Mouse (Mus musculus) cerebellum, adult 8-10 months (tissue): Measurements from ENCODE around the gene Mcl1.
"Not testable (repeated sequence)": the region's sequence is repeated elsewhere in the genome, so short reads cannot be mapped to it uniquely, and the experiment has no call there.

Source experiments
- DNase-seq: peaks from one replicate; pipeline ENCODE4 v3.0.0; 2022

Gene Mcl1

DNA sequence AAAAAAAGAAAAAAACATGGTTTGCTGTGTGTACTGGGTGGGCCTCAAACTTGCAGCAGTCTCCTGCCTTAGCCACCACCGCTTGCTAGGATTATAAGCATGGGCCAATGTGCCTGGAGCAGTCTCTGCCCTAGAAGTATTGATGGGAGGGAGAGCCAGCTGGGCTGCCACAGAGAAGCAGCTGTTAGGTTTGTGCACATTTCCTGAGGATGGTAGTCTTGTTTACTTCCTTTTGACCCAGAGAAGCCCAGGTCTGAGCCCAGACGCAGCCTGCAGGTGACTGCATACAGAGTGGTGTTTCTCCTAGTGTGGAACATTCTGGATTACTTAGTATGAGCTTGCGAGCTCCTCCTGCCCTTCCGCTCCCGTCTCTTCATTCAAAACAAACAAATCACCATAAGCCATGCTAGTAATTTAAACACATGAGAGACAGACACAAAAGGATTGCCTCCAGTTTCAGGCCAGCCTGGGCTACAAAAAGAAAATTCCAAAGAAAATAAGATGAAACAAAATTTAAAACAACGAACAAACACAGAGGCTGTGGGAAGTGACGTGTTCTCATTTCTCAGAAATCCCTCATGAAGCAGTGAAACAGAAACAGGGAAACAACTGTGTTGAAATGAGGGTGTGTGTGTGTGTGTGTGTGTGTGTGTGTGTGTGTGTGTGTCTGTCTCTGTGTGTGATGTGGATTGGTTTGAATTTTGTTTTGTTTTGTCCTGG is 10.2 kb downstream of the Mcl1 start:
- no peak for DNase-seq

GRCm38 (mm10) chr3:95669309-95669665 is 10.7 kb downstream of the Mcl1 start:
- no peak for DNase-seq

GRCm38 (mm10) chr3:95670419-95670818 is 11.8 kb downstream of the Mcl1 start:
- DNase-seq = not testable (repeated sequence)

- no peak for DNase-seq
Observed at GRCm38 (mm10) chr3:95671201-95671600, 12.6 kb downstream of the Mcl1 start.

GRCm38 (mm10) chr3:95672461-95672860 is 13.9 kb downstream of the Mcl1 start:
- DNase-seq = no peak

DNA sequence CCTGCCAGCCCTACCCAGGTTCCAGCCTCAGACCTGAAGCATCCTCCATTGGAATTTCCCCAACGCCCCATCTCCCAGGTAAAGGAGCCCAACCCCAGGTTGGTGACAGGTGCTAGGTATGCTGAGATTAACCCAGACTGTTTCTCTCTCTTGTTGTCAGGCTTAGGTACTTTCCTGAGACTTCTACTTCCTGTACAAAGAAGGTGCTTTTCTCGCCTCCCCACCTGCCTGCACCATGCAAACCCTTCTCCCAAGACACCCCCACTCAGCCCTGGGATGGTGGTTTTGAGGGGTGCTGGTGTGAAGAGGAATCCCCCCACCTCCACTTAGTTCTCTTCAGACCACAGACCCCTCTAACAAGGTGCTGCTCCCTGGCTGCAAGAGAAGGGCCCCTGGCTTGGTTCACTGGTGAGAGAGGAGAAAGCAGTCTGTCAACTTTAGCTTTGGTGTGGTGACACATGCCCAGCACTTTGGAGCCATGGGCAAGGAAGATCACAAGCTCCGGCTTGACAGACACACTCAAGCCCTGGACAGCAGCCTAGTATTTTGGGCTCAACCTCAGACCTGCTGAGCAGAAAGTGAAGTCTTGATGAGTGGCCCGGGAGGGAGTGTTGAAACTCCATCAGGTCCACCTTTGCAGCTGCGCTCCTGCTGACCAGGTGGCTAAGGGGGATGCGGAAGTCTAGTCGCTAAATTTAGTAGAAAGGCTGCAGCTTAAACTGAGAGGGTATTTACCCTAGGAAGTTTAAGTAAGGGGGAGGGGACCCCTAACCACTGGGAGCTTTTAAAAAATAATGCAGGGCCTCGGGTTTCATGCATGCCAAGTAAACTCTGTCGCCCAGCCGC is 14.5 kb downstream of the Mcl1 start:
- no peak for DNase-seq

DNA sequence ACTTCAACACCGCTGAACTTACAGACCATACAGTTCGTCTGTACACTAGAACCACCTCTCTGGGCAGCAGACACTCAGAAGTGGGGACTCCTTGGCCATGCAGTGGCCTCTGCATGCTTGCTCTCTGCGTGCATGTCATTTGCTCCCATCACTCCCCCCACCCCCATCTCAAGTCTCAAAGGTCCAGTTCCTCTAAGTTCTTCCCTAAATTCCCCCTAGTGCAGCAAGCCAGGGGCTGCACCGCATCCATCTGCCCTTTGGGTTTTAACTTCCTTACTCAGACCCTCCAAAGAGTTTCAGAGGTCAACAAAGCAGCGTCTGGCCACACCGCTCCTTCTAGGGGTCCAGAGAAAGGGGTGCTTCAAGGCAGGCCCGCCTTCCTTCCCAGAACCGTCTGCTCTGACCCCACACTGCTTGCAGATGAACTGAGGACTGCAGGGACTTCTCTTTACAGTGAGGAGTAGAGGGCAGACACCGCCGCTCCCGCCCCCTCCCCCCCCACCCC is 15.2 kb downstream of the Mcl1 start:
- DNase-seq = no peak

DNA sequence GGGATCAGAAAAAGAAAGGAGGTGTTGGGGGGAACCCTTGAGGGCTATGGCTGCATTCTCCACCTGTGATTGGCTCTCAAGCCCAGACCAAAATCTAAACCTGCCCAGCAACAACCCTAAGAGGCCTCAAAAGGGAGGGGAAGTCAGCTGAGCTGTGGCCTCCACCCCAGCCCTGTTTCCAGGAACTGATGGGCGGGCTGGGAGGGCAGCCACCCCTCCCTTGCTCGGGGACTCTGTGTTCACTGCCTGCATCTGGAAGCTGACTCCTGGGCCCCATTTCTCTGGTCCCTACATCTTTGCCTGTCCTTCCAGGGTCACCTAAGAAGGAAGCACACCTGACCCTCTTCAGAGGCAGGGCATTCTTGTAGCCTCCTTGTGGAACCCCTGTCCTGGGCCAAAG is 15.6 kb downstream of the Mcl1 start:
- no peak for DNase-seq

- no peak for DNase-seq
Observed at GRCm38 (mm10) chr3:95674812-95675211, 16.2 kb downstream of the Mcl1 start.

- peak; percentile 57 for DNase-seq
Observed at GRCm38 (mm10) chr3:95675301-95676092, 16.9 kb downstream of the Mcl1 start.

DNA sequence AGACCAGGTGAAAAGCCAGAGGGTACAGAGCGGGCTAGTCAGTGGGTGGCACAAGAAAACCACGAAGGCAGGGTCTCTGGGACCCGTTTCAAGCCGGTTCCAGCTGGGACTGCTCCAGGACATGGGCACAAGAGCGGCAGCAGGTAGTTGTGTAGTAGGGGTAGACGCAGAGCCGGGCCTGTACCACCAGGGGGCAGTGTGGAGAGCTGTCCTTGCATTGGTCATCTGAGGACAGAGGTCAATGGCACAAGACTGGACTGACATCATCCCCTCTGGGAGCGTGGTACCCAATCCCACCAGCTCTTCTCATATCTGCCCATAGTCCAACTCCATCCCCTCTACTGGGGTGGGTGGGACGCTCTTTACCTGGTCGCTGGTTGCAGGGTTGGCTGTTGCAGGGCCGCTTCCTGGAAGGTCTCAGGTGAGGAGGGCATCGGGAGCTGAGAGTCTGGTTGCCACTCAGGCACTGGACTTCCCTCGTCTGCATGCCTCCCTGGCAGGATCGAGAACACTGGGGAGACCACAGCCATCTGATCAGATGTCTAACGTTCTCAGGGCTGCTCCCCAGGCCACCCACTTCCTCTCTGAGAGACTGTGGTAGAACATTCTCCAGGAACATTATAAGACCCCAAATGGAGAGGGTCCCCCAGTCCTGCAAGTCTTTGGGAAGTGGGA is 18.3 kb downstream of the Mcl1 start:
- DNase-seq = peak; percentile 54

- no peak for DNase-seq
Observed at GRCm38 (mm10) chr3:95677420-95678090, 19.0 kb downstream of the Mcl1 start.

DNA sequence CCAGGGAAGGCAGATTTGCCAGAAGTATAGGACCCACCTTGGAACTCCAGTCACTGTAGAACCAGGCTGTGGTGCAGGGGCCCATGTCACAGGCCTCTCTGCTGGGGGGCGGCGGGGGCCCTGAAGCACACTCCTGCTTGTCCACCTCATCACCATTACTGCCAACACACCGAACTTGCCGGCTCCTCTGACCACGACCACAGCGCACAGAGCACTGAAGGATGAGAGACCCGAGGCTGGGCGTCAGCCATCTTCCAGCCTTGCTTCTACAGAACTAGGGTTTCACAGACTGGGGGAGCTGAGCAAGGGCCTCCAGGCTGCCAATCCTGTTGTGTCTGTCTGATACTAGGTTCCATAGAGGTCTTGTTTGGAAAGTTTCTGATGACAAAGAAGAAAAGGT is 21.0 kb downstream of the Mcl1 start:
- DNase-seq = no peak

GRCm38 (mm10) chr3:95680673-95681072 is 22.1 kb downstream of the Mcl1 start:
- no peak for DNase-seq

GRCm38 (mm10) chr3:95681365-95681764 is 22.8 kb downstream of the Mcl1 start:
- DNase-seq = no peak

GRCm38 (mm10) chr3:95682878-95683277 is 24.3 kb downstream of the Mcl1 start:
- no peak for DNase-seq

- no peak for DNase-seq
Observed at GRCm38 (mm10) chr3:95684846-95685245, 26.3 kb downstream of the Mcl1 start.

GRCm38 (mm10) chr3:95685301-95685700 is 26.7 kb downstream of the Mcl1 start:
- DNase-seq = no peak

- DNase-seq = no peak
Observed at GRCm38 (mm10) chr3:95685701-95686100, 27.1 kb downstream of the Mcl1 start.

- no peak for DNase-seq
Observed at GRCm38 (mm10) chr3:95686492-95687167, 28.0 kb downstream of the Mcl1 start.

GRCm38 (mm10) chr3:95687168-95687523 is 28.6 kb downstream of the Mcl1 start:
- DNase-seq = no peak
